Mouse (Mus musculus) hindbrain, embryonic 10.5 days (tissue): ENCODE data around the gene Chn1. TPM values are rescaled to one million over a fixed set of nuclear protein-coding genes. Genes with fewer than 3 reads are reported as not detected.

ENCODE experiments used
- polyA plus RNA-seq: library from polyadenylated mRNA; unstranded; fragments of >200 nt; fragmentation: Nextera tagmentation; extraction: Ambion mirVana; gene quantifications from 2 replicates; pipeline ENCODE4 v1.2.1, GENCODE M21; 2016

Gene Chn1
- polyA plus RNA-seq, 1 experiment from 2014 or later: 68.4 TPM

Other genes with a start within 250 kb of the Chn1 start
- 8.6 TPM in 2 replicates for gene Wipf1, start 245.6 kb downstream of the Chn1 start, polyA plus RNA-seq
- 0.69 and 1.00 TPM in 2 replicates for gene Chrna1, start 195.0 kb downstream of the Chn1 start, polyA plus RNA-seq
- gene Atf2, start 117.3 kb upstream of the Chn1 start, polyA plus RNA-seq: 70.8 and 85.4 TPM in 2 replicates
- 858 and 927 TPM in 2 replicates for gene Atp5g3, start 136.0 kb upstream of the Chn1 start, polyA plus RNA-seq